Mouse (Mus musculus): ENCODE results near the gene Depdc5.
"Not testable (repeated sequence)": the region's sequence is repeated elsewhere in the genome, so short reads cannot be mapped to it uniquely, and the experiment has no call there.

Depdc5 gene

DNA sequence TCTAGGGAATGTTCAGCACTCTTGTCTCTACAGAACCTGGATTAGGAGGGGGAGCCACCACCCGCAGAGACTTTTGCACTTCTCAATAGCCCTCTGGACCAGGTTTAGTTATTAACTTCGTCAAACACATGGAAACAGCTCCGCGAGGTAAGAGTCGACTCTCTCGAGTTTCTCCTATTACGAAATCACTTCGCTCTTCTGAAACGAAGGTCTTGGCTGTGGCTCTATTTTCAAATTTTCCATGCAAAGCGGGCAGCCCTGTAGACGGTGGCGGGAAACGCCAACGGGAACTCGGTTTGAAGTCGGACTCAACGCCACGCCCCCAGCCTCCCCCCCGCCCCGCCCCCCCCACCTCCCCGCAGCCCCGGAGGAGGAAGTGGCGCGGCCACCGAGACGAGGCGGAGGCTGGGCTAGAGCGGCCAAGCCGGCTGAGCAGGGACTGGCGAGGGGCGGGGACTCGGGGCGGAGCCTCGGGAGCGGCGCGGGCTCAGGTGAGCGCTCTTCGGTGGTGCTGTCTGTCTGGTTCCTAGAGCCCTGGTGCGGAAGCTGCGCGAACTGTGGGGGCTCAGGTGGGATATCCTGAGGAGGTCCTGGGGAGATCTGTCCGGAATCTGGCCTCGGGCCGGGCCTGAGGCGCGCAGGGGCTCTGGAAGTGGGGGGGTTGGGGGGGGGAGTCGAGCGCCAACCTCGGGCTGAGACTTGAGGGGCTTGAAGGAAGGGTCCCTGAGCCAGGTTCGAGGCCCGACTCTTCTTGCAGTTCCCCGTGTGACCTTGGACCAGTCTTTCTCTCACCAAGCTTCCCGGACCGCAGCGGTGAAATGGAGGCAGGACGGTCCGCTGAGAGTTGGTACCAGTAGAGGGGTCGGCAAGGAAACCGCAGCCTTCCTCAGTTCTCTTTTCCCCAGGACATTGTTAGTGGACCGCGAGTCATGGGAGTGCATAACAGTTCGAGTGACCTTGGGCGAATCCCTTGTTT lies at the start of gene Depdc5:
Gene Depdc5, plus strand, starts transcription at position 449 of the 976 bp plus-strand sequence.
- peak; percentile 89 for DNase-seq

DNA sequence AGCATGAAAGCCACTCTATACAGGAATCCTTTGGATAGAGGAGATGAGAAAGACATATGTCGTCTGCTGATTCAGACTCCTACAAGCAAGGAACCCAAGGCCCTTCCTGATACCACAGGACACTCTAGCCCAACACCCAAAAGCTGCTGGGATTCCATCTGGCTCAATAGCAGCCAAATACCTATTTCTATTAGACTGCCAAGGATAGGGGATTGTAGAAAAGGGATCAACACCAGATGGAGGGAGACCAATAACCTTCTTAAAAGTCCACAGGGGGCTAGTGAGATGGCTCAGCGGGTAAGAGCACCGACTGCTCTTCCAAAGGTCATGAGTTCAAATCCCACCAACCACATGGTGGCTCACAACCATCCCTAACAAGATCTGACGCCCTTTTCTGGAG lies 48.1 kb upstream of the Depdc5 start:
- DNase-seq: peak; percentile 57

DNA sequence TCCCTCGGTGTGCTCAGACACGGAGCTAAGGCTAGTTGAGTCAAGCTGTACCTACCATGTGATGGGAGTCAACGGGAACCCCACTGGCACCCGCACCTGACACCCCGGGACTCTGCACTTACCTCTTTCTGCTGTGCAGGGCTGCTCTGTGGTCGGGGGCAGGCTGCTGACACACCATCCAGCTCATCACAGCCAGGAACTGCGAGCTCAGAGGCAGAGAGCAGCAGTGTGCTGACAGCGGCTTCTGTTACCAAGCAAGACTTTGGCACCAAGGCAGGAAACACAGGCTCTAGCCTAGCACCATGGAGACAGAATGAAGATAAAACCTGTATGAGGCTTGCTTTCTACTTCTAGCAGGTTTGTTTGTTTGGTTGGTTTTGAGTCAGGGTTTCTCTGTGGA lies 43.0 kb upstream of the Depdc5 start:
- no peak for DNase-seq

DNA sequence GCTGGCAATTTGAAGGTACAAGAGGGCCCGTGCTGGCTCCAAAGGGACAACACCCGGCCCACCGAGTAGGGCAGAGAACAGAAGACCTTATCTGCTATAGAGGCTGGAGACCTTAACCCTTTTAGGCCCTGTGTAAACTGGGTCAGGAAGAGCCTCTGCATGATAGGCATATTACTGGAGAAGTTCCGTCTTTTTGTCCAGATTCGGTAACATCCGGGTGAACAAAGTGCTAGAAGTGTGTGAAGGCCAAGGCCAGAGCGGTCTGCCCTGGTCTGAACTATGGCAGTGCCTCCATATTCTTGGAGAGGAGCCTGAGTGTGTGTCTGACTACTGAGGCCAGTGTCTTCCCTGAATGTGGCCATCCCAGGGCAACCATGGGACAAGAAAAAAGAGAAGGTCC lies 36.5 kb upstream of the Depdc5 start, which contains the start of gene Gm20671:
Gene Gm20671, minus strand, starts transcription at position 101 of the 400 bp plus-strand sequence.
- no peak for DNase-seq

DNA sequence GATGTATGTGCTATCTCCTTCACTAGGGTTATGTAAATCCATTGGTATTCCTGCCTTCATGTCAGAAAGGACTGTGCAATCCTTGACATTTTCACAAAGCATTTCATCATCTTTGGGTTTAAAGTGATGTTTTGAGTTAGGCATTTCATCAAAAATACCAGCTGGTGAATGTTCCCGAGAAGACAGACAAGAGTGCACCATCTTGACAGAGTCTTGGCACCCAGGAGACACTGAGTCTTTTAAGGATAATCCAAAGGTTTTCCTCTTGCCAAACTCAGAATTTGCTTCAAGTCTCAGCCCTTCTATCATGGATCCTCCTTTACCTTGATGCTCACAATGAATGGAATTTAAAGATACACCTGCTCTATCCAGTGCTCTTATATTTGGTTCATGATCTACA lies 34.7 kb upstream of the Depdc5 start:
- not testable (repeated sequence) for DNase-seq

DNA sequence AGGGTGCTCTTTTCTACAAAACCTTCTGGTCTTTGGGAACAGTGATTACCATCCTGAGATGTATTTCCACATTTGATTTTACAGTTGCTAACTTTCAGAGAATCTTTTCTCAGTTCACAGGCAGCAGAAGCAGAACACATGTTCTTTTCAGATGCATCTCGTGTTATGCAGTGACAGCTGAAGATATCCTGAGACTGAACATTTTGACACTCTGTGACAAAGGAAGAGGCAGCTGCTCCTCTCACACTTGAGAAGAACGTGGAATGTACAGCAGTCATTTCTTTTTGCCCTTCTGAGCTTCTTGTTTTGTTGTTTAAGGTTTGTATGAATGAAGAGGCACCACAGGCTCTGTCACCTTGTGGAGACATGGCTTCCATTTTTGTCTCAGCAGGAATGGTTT lies 33.4 kb upstream of the Depdc5 start:
- no peak for DNase-seq

DNA sequence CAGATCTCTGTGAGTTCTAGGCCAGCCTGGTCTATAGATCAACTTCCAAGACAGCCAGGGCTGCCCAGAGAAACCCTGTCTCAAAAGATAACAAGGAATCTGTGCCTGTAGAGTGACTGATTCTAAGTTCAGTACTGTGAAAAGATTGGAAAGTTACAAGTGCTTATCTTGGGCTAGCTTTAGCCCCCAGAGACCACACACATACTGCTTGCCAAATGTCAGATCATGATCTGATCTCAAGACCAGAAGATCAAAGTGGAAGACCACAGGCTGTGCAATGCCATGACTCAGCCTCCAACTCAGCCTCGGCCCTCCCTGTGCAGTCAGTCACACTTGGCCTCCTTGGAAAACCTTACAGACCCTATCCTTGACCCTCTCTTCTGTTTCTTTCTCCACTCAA lies 29.0 kb upstream of the Depdc5 start:
- DNase-seq: no peak

DNA sequence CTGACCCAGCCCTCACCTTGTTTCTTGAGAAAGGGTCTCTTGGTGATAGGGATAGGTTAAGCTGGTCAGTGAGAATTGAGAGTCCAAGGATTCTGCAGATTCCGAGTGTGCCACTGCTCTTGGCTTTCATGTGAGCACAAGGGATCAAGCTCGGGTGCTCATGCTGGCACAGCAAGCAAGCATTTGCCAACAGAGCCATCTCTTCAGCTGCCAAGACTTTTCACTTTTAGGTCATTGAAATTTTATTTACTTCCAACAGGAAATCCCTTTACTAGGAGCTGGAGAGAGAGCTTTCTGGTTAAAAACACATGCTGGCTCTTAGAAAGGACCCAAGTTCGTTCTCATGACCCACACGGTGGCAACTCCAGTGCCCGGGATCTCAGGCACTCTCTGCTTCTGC lies 26.5 kb upstream of the Depdc5 start:
- DNase-seq: no peak

DNA sequence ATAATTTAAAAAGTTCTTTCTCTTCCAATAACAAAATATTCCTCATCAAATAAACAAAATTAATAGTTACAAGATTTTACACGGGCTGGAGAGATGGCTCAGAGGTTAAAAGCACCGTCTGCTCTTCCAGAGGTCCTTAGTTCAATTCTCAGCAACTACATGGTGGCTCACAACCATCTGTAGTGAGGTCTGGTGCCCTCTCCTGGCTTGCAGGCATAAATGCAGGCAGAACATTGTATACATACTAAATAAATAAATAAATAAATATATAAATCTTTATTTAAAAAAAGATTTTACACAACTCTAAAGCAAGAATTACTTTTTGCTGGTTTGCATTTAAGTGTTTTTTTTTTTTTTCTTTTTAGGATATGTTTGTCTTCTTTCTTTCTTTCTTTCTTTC lies 23.5 kb upstream of the Depdc5 start:
- no peak for DNase-seq

DNA sequence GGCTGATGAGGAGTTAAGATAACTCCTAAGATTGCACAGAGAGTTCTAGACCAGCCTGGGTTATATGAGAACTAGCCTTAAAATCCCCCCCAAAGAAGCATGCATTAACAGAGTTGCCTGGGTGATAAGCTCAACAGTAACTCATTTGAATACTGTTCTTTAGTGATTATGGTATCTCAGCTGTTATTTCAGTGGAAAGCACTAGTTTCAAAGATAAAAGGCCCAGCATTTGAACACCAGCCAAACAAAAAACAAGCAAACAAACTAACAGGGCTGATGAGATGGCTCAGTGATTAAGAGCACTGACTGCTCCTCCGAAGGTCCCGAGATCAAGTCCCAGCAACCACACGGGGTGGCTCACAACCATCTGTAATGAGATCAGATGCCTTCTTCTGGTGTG lies 14.3 kb upstream of the Depdc5 start:
- no peak for DNase-seq

DNA sequence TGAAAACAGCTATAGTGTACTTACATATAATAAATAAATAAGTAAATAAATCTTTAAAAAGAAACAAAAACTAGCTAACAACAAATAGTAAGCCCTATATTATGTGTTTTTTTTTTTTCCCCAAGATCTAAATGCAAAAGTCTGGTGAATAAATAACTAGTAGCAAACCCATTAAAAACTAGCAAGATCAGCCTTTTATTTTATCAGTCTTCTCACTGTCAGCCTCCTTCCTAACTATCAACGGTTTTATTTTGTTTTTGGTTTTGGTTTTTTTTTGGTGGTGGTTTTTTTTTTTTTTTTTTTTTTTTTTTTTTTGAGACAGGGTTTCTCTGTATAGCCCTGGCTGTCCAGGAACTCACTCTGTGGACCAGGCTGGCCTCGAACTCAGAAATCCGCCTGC lies 13.9 kb upstream of the Depdc5 start:
- DNase-seq: not testable (repeated sequence)

DNA sequence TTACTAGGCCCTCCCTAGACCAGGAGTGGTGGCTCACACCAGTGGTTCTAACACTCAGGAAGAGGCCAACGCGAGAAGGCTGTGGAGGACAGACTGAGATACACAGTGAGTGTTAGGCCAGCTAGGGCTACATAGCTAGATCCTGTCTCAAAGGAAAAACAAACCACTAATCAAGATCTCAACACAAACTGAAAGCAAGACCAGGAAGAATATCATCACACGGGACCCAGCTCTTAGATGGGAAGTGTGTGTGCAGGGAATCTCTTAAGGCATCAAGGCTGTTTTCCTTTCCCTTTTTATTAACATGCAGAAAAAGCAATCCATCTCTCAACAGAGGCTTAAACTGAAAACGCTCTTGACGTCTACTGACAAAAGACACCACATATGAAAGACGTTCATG lies 11.5 kb upstream of the Depdc5 start:
- DNase-seq: no peak

DNA sequence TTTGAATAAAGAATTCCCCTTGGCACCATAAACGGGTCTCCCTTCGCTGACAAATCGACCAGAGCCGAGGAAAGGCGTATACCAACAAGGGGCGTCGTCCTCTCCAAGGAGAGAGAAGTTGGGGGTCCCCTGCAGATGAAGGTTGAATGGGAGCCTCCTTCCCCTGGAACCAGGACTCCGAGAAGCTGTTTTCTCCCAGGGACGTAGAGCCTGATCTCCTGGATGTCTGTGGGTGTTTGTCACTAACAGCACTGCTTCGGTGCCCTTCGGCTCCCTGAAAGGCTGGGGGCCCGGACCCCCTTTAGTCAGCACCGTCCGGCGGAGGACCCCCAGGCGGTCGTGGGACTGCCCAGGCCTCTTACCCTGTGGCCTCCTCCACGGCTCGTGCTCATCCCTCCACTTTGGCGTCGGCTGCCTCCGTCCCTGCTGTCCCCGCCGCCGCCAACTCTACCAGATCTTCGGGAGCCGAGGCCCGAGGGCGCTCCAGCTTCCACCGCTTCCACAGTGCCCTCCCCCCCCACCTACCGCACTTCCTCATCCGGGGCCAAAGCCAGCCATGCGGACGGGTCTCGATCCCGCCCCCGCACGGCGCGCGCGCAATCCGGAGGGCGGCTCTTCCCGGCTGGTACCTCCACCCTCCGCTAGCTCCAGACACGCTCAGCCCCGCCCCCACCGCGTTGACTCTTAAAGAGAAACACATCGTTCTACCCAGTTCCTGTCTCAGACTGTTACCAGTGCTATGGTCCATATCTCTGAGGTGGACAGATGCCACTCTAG lies 9.6 kb upstream of the Depdc5 start, which contains the start of gene Prr14l:
Gene Prr14l, minus strand, starts transcription at position 526 of the 777 bp plus-strand sequence.
- peak; percentile 99 for DNase-seq

DNA sequence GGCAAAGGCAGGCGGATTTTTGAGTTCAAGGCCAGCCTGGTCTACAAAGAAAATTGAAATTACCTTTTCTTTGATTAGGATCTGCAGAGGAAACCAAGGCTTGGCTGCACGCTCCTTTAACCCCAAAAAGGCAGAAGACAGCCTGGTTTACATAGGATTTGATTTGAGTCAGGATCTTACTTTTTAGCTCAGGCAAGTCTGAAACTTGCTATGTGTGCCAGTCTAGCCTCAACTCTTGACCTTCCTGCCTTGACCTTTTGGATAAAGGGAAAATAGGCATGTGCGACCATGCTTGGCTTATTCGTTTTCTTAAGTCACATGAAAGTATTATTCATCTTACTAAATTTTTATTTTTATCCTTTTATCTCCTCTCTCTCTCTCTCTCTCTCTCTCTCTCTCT lies 8.7 kb upstream of the Depdc5 start:
- DNase-seq: peak; percentile 42

DNA sequence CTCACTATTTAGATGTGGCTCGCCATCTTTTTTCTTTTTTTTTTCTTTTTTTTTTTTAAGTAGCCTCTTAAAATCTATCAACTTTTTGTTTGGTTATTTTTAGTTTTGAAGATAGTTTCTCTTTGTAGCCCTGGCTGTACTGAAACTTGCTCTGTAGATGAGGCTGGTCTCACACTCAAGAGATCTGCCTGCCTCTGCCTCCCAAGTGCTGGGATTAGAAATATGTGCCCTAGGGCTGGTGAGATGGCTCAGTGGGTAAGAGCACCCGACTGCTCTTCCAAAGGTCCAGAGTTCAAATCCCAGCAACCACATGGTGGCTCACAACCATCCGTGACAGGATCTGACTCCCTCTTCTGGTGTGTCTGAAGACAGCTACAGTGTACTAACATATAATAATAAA lies 8.2 kb upstream of the Depdc5 start:
- not testable (repeated sequence) for DNase-seq

DNA sequence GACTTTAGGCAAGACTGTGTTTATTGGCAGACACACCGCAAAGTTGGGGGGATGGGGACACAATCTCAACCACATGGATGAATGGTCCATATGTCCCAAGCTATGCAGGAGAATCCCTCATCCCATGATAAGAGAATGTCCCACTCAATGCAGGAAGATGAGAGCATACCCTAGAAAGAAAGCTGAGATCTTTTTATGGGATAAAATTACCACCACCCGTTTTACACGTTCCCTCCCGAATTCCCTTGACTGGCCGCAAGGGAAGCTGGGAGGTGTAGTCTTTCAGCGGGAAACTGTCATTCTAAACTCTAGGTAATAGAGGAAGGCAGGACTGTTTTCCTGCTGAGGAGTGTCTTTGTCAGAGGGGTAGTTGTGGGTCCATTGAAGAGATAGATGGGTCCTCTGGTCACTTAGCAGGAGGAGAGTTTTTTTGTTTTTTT lies 5.7 kb upstream of the Depdc5 start:
- DNase-seq: peak; percentile 77

DNA sequence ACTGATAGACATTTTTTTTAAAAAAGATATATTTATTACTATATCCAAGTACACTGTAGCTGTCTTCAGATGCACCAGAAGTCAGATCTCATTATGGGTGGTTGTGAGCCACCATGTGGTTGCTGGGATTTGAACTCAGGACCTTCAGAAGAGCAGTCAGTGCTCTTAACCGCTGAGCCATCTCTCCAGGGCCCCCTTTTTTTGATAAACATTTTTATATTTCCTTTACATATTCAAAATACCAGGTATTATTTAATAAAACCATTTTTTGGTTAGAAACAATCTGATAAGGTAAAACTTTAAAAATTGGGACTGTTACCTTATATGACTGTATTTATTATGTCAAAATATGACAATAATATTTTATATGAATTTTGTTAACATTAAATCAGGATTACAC lies 2.4 kb upstream of the Depdc5 start:
- no peak for DNase-seq

DNA sequence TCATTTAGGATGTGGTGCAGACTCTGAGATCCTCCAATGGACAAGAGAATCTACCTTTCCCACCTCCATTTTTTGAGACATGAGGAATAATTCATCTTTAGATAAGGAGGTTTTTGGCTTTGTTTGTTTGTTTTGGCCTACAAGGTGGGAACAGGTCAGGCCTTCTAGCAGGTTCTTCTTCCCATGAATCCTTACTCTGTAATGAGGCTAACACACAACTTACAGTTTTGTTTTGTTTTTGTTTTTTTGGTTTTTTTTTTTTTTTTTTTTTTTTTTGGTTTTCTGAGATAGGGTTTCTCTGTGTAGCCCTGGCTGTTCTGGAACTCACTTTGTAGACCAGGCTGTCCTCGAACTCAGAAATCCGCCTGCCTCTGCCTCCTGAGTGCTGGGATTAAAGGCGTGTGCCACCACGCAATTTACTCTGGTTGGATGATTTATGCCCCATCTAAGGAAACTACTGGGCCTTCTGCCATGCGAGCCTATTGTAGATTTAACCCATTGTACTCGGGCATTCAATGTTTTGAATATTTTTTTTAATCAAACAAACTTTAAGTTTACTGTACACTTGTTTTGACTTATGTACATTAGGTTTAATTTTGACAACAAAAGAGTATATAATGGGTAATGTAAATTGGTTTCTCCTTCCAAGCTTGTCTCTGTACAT lies 900 bp upstream of the Depdc5 start:
- peak; percentile 45 for DNase-seq

DNA sequence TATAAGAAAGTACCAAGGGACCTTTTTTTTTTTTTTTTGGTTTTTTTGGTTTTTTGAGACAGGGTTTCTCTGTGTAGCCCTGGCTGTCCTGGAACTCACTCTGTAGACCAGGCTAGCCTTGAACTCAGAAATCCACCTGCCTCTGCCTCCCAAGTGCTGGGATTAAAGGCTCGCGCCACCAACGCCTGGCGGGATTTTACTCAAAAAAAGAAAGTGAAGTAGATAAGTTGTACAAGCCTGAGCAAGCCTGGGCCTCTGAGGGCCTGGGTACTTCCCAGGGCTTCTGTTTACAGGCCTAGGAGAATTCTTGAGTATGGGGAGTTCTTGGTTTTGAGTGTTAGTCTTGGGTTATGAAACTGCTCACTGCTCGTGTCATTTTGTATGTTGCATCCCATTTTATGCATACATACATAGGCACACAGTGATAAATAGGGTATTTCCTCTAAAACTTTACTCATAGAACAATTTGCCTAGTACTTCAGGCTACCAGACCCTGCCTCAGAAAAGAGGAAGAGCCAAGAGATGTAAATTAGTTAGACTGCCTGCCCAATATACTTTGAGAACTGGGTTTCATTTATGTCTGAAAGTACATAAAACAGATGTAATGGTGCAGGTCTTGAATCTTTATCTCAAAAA lies 6.0 kb downstream of the Depdc5 start:
- DNase-seq: no peak

DNA sequence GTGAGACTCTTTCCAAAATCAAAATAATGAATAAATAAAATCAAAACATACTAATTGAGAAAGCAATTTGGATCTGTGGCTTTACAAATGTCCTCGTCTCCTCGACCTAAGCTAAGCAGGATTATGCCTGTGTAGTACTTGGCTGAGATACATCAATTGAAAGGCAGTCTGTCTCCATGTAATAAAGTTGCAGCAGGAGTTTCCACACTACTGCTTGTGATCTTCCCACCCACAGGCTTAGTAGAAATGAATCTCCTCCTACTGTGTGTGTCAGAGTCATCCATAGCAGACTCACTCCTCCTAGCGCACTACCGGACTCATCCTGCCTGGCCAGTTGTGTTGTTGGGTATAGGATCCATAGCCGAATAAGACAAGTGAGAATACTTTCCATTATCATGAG lies 8.8 kb downstream of the Depdc5 start:
- no peak for DNase-seq

DNA sequence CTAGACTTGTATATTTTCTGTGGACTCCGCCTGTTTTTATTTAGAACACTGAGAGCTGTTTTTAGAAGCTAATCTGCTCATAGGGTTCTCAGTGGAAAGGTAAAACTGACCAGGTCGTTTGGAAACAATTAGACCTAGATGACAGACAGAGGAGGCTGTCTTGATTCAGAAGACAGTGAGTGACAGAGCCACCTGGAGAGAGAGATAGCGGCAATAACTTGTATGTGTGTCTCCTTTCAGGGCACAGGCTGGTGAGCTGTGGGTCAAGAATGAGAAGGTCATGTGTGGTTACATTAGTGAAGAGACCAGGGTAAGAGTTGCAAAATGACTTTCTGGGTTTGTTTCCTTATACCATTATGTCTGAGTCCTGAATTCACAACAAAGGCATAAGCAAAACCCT lies 23.2 kb downstream of the Depdc5 start:
- no peak for DNase-seq

DNA sequence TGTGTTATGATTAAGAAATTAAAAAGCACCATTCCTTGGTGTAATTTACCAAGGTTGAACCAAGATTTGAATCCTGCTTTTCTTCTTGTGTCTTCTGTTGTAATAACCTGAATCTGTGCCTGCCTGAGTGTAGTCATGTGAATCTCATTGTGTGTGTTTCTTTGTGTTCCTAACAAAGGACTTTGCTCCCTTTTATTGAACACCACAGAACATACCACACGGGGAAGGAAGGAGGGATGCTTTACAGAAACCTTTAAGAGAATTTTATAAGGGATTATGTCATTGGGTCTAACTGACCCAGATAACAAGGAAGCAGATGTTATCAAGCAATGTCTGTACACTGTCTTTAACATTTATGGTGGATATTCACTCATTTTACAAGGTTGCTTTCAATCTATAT lies 44.0 kb downstream of the Depdc5 start:
- DNase-seq: no peak

DNA sequence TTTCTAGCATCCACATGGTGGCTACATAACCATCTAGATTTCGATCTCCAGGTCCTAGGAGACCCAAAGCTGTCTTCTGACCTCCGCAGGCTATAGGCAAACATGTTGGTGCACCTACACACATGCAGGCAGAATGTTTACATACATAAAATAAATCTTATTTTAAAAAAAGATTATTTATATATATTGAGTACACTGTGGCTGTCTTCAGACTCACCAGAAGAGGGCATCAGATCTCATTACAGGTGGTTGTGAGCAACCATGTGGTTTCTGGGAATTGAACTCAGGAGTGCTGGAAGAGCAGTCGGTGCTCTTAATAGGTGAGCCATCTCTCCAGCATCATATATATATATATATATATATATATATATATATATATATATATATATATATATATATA lies 50.6 kb downstream of the Depdc5 start:
- DNase-seq: no peak
